Mouse (Mus musculus) heart, adult 2 months (tissue): ENCODE results near the gene Runx1.

Source experiments
- CTCF ChIP-seq: fragments of 200-600 bp; IDR thresholded peaks from 2 replicates; pipeline ENCODE4 v1.8.1; 2022; ENCODE audit warnings: antibody characterized with exemption, mild to moderate bottlenecking, moderate library complexity
- POLR2A ChIP-seq: fragments of 200-500 bp; IDR thresholded peaks from 2 replicates; pipeline ENCODE4 v1.6.1; 2011; ENCODE audit warnings: mild to moderate bottlenecking, low read depth, low read length, control low read depth; ENCODE audit not compliant: insufficient read depth

DNA sequence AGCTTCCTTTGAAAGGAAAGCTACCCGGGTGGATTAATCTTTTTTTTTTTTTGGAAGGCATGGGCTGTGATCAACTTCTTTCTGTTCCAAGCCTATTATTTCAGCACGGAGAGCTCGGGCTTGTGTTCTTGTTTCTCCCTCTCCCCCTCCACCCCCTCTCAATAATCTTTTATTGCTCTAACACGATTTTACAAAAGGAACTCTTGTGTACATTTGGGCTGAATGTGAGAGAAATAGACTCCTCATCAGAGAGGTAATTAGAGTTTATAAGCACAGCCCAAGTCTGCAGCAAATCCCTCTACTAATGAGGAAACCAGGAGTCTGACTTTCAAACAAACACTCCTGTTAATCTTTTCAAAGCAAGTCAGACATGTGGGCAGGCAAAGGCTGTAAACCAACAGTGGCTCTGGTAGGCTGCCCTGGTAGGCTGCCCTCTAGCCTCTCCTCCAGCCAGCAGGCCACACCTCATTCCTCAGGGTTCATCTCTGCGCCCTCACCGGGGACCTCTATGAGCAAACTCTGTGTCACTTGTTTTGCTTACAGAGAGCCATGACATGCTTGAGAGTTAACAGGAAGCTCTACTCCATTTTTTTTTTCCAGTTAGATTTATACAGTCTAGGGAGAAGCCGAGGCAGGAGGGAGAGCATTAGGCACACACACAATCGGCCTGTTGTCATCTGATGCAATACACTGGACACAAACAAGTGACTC lies 216.8 kb downstream of the Runx1 start:
- TF ChIP-seq CTCF (no peak), POLR2A (no peak)
